Mouse (Mus musculus) fibroblast of lung, adult 2 months (primary cell): Measurements from ENCODE around the gene Gm21985.

Experiments
- DNase-seq: peaks from one replicate; pipeline ENCODE4 v3.0.0-alpha.2; 2011; ENCODE audit warnings: low read depth

Gm21985 gene

GRCm38 (mm10) chr2:112266242-112266592 is at the start of gene Gm21985:
TSS of gene Gm21985 (plus strand) at chr2:112266314.
- DNase-seq, result no peak

GRCm38 (mm10) chr2:112217614-112218013 is 48.5 kb upstream of the Gm21985 start:
- DNase-seq, result no peak

DNA sequence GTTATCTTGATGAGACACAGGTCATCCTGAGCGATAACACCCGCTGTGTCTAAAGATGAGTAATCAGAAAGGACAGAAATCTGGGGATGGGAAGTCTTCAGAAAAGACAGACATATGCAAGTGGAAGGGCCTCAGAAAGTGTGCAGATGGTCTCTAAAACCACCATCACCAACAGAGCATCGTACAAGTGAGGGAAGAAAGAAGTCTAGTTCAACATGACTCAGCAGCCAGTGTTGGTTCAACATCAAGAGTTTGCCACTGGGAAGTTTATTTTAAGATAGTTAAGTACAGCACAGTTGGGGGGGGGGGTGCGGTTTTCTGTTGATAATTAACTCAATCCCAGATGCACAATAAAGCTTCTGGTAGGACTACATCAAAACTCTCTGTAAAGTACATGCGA is 45.2 kb upstream of the Gm21985 start:
- DNase-seq, result no peak

- DNase-seq, result no peak
Observed at GRCm38 (mm10) chr2:112222607-112223006, 43.5 kb upstream of the Gm21985 start.

DNA sequence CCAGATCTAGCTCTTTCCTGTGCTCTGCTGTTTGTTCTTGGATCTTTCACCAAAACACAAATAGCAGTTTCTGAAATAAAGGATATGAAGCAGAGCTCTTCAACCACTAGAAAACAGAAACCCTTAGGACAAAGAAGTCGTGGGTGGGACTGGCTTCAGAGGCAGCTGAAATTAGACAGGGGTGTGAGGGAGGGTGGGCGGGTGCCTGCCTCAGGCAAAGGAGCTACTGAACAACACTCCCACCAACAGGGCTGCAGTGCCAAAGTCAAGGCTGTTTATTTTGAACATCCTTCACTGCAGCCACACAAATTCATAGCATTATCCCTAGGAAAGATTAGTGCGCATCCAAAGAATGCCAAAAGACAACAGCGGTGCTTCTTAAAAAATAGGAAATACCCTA is 41.8 kb upstream of the Gm21985 start:
- DNase-seq, result no peak

DNA sequence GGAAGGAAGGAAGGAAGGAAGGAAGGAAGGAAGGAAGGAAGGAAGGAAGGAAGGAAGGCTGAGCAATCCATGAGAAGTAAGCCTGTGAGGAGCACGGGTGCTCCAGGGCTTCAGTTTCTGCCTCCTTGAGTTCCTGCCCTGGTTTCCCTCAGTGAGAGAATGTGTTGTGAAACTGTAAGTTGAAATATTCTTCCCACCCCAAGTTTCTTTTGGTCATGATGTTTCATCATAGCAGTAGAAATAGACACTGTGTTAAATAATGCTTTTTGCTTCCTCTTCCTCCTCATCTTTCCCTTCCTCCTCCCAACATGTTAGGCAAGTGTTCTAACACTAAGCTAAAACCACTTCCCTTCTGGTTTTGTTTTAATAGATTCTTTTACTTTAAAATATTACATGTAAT is 33.5 kb upstream of the Gm21985 start:
- no peak for DNase-seq

DNA sequence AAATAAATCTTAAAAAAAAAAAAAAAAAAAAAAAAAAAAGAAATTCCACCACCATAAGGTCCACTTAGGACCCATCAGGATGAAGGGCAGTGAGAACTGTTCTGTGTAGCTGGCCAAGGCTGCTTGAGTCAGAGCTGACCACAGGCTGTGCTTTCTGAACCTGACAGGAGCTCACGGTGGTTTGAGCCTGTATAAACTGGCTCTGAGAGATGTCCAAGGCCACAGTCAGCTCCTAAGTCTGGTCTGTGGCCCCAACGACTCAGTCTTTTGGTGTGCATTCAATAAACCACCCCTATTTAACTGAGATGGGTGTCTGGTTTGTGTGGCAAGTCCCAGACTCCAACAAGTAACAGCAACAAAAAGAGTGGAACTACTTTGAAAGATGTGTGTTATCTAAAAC is 29.5 kb upstream of the Gm21985 start:
- peak; percentile 54 for DNase-seq

DNA sequence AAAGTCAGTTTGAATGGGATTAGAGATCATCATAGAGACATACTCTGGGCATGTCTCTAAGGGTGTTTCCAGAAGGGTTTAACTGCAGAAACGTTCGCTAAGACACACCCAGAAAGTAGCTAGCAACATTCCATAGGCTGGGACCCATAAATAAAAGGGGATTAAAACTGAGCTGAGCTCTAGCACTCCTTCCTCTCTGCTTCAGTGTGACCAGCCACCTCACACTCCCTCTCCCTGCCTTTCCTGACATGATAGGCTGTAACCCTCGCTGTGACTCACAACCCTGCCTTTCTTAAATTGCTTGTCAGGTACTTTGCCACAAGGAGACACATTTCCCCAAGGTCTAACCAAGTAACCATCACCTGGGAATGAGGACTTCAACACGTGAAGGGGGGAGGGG is 28.1 kb upstream of the Gm21985 start:
- no peak for DNase-seq

DNA sequence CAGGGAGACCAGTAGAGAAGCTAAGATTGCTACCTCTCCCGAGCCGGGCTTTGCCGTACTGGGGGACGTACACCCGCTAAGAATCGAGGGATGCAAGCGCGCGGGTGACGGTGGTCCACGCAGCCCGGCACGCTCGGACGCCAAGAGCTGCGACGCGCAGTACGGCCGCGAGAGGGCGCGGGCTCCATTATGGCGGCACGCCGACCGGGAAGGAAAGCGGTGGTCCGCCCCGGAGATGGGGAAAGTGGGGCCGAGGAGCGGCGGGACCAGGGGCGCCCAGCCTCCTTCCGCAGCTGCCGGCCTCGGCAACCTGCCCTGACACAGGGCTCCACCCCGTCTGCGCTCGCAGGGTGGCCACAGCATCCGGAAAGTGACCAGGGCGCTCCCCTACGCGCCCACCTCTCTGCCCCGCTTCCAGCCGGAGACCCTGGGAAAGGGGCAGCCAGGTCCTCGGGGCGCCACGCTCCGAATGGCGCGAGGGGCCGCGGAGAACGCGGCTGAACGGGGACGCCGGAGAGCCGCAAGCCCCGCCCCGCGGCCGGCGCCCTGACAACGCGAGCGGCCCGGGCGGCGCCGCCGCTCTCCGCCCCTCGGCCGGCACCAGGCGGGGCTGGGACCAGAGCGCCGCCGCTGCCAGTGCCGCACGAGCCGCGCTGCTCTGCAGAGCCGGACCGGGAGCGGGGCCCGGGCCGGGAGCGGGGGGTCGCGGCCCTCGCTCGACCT is 26.7 kb upstream of the Gm21985 start, which contains the start of gene Lpcat4:
Lpcat4 (plus strand) TSS at position 257 of the 723 bp plus-strand sequence.
- no peak for DNase-seq

- no peak for DNase-seq
Observed at GRCm38 (mm10) chr2:112239935-112240721, 26.0 kb upstream of the Gm21985 start.

DNA sequence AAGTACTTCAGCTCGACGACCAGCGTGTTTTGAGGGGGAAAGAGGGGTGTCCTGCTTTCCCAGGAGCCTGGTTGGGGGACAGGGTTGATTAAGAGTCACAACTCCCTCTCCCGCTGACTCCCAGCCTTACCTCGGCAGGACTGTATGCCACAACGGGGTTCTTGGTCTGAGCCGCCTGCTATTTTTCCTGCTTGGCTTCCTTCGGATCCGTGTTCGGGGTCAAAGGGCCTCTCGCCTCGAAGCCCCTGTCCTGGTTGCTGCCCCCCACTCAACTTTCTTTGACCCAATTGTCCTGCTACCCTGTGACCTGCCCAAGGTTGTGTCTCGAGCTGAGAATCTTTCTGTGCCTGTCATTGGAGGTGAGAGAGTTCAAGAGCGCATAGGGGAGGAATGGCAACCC is 24.3 kb upstream of the Gm21985 start:
- DNase-seq, result no peak

DNA sequence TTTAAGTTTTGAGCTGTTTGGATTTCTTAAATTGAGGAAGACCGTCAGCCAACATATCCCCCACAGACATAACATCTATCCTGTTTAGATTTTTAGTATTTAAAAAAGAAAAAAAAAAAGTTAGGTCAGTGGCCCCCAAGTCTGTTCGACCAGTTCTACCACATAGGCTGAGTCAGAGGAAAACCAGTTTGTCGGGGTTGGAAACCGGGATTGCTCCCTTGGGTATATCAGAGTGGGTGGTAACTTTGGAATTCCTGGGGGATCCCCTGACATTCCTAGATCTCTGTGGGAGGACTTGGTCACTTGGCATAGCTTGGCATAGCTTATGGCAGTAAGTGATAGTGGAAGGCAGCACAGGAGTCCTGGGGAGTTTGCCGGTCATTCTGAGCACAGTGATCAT is 20.8 kb upstream of the Gm21985 start:
- DNase-seq, result no peak

DNA sequence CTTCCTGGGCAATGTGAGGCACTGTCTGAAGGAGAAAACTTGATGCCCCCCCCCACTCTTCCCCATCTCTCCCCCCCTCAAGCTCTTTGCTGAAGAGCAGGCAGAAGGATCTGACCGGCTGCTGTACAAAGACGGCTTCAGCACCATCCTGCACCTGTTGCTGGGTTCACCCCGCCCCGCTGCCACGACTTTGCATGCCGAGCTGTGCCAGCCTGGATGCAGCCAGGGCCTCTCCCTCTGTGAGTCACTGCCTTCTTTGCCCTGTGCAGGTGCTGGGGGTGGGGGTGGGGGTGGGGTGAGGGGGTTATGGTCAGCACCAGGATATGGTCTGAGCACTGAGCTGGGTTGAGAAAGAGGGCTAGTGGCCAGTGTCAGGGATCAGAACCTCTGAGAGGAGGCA is 19.9 kb upstream of the Gm21985 start:
- no peak for DNase-seq

GRCm38 (mm10) chr2:112247323-112247722 is 18.8 kb upstream of the Gm21985 start:
- DNase-seq, result no peak

GRCm38 (mm10) chr2:112249780-112250453 is 16.2 kb upstream of the Gm21985 start:
- DNase-seq, result no peak

GRCm38 (mm10) chr2:112254675-112255515 is 11.2 kb upstream of the Gm21985 start:
- DNase-seq, result no peak

GRCm38 (mm10) chr2:112259241-112259962 is 6.7 kb upstream of the Gm21985 start, which contains the start of gene Nutm1:
TSS of gene Nutm1 (minus strand) at chr2:112259291.
- no peak for DNase-seq

DNA sequence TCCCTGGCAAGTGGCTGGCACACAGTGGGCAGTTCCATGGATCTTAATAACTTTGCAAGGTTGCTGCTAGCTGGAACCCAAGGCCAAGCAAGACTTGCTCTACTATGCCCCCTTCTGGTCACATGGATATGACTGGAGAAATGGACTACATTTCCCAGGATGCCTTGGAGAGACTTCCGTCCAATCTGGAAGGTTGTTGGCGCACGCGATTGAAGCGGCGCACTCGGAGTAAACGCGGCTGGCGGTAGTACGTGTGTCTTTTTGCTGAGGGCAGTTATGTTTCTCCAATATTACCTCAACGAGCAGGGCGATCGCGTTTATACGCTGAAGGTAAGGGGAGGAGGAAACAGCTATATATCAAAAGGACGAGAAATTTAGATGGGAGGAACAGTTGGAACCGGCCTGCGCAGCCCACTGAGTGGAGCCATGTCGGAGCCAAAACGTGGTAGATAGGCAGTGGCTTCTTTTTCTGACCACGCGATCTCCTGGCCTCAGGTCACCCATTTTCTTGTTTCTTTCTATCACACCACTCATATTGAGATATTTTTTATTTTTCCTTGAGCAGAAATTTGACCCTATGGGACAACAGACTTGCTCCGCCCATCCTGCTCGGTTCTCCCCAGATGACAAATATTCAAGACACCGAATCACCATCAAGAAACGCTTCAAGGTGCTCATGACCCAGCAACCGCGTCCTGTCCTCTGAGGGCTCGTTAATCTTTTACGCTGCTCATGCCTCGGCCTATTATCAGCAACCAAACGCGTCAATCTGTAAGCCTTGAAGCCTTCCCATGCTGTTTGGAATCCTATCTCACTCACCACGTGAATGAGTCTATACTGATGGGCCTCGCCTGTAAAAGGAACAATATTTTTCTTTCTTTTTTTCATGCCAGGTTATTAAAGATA is 4.1 kb upstream of the Gm21985 start, which contains the start of gene Nop10:
Nop10 (plus strand) TSS at position 179 of the 906 bp plus-strand sequence.
- DNase-seq, result peak; percentile 58

GRCm38 (mm10) chr2:112262779-112263295 is 3.3 kb upstream of the Gm21985 start:
- no peak for DNase-seq

- DNase-seq, result no peak
Observed at GRCm38 (mm10) chr2:112264364-112264763, 1.8 kb upstream of the Gm21985 start.
